ENCODE assay signal across 37 mouse cellular contexts in the genomic region with DNA sequence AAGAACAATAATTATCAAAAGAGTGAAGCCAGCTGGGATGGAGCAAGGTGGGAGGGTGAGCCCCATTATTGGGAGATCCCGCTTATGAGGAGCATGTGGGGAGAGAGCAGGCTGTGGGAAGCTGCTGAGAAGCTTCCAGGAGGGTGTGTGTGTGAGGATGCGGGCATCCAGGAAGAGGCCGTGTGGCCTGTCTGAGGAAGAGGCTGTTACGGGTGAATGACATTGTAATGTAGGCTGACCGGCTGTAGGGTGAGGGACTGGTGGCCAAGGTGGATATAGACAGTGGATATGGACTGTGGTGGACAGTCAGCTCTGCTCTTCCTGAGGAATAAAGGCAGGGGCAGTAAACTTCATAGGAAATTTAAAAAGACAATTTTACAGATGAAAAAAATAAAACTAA. TPM values are rescaled to one million over a fixed set of nuclear protein-coding genes. Genes with fewer than 3 reads are reported as not detected.
DNase-seq lines count a peak whose midpoint lies in the region; ATAC-seq and TF ChIP-seq lines count a peak whose summit lies in the region.
"Had no signal": no experiment of that assay in that cellular context is flagged by ENCODE, and none has a peak within 500 bp of the region (broad histone marks: within the 10 kb centered on the region; RNA-seq: fewer than 3 reads in every experiment).

No protein-coding gene starts in this region.

- no peak for TF ChIP-seq CTCF in kidney, postnatal 0 days (IDR thresholded peaks at IDR 0.05; ENCODE audit: low read depth)
- TF ChIP-seq CTCF in stomach, postnatal 0 days (IDR thresholded peaks at IDR 0.05; ENCODE audit: low read depth), result no peak

- intact Hi-C loops in heart, postnatal 10 days (cut with DNase I), result no loop called here

- no peak overlapping the region for H3K4me2 ChIP-seq in kidney, postnatal 0 days (ENCODE audit: low read length)
- H3K4me2 ChIP-seq in intestine, embryonic 16.5 days (ENCODE audit: low read depth, low read length), result no peak overlapping the region
- H3K4me2 ChIP-seq in stomach, postnatal 0 days (replicated peaks; ENCODE audit: low read depth), result no peak overlapping the region
- no peak overlapping the region for H3K4me2 ChIP-seq in midbrain, embryonic 14.5 days (ENCODE audit: low read length)
- H3K4me2 ChIP-seq: heart, embryonic 15.5 days; midbrain, embryonic 12.5 days had no signal

- no peak overlapping the region for H3K4me3 ChIP-seq in kidney, postnatal 0 days (replicated peaks; ENCODE audit: low read depth, low read length)
- no peak overlapping the region for H3K4me3 ChIP-seq in intestine, embryonic 16.5 days (ENCODE audit: low read length)
- H3K4me3 ChIP-seq in stomach, postnatal 0 days (ENCODE audit: low read depth, low read length), result no peak overlapping the region
- no peak overlapping the region for H3K4me3 ChIP-seq in midbrain, embryonic 14.5 days (replicated peaks; ENCODE audit: low read depth, low read length)
- H3K4me3 ChIP-seq: heart, embryonic 15.5 days; megakaryocyte, embryonic 14.5 days; midbrain, embryonic 12.5 days had no signal

- no peaks in the 10 kb centered on the region for H3K36me3 ChIP-seq in kidney, postnatal 0 days (ENCODE audit: insufficient read depth, low read length)
- H3K36me3 ChIP-seq in intestine, embryonic 16.5 days (ENCODE audit: control insufficient read depth, insufficient read depth, low read length), result no peaks in the 10 kb centered on the region
- H3K36me3 ChIP-seq in stomach, postnatal 0 days (ENCODE audit: control insufficient read depth, insufficient read depth, low read length), result no peaks in the 10 kb centered on the region
- no peaks in the 10 kb centered on the region for H3K36me3 ChIP-seq in midbrain, embryonic 14.5 days (ENCODE audit: control insufficient read depth, insufficient read depth, low read length)
- H3K36me3 ChIP-seq: heart, embryonic 15.5 days; midbrain, embryonic 12.5 days had no signal

- 0 out of 2 replicates have a peak, but pooled peaks have one; percentile 23 for ATAC-seq in kidney, postnatal 0 days (replicated peaks; ENCODE audit: low FRiP score, low read depth)
- no peak for ATAC-seq in intestine, embryonic 16.5 days
- ATAC-seq in stomach, postnatal 0 days (ENCODE audit: low FRiP score, low TSS enrichment), result no peak
- no peak for ATAC-seq in midbrain, embryonic 14.5 days (ENCODE audit: low FRiP score, low TSS enrichment)
- ATAC-seq: forebrain, postnatal 0 days; hindbrain, embryonic 16.5 days; Patski had no signal

- H3K4me1 ChIP-seq in kidney, postnatal 0 days (replicated peaks; ENCODE audit: insufficient read depth, low read length), result no peaks in the 10 kb centered on the region
- H3K4me1 ChIP-seq in intestine, embryonic 16.5 days (ENCODE audit: control insufficient read depth, insufficient read depth, low read length), result peaks cover 27% of the 10 kb centered on the region
- H3K4me1 ChIP-seq in stomach, postnatal 0 days (replicated peaks; ENCODE audit: control insufficient read depth, insufficient read depth), result no peaks in the 10 kb centered on the region
- H3K4me1 ChIP-seq in midbrain, embryonic 14.5 days (ENCODE audit: control insufficient read depth, insufficient read depth, low read length), result peaks cover 13% of the 10 kb centered on the region

- WGBS in kidney, postnatal 0 days, result 65% methylated on average over 5 of the region's 5 CpGs
- WGBS in intestine, embryonic 16.5 days, result 77% methylated on average over 5 of the region's 5 CpGs
- 78% methylated on average over 5 of the region's 5 CpGs for WGBS in stomach, postnatal 0 days
- 80% methylated on average over 5 of the region's 5 CpGs for WGBS in midbrain, embryonic 14.5 days

- TF ChIP-seq EP300 in stomach, postnatal 0 days (optimal IDR thresholded peaks at IDR 0.05), result no peak

- DNase-seq in heart, adult 11 months, result peak; percentile 83
- no peak for DNase-seq in heart, postnatal 10 days
- DNase-seq in kidney, postnatal 0 days (ENCODE audit: low spot score), result no peak
- no peak for DNase-seq in kidney, postnatal 36 days
- peak; percentile 13 for DNase-seq in stomach, postnatal 0 days (ENCODE audit: low spot score)
- DNase-seq in midbrain, embryonic 14.5 days, result no peak
- DNase-seq: adrenal gland, postnatal 10 days; cerebellum, adult 11 months; cerebellum, adult 9-10 months; cerebellum, postnatal 36 days; forebrain, postnatal 0 days; heart, postnatal 36 days; kidney, adult 11 months; liver; lung, postnatal 36 days; retina, postnatal 1 day; right cerebral cortex, postnatal 14 days; thymus, adult 2 months; thymus, postnatal 4 days had no signal

- H3K27ac ChIP-seq in kidney, postnatal 0 days, result no peak overlapping the region
- peak overlapping the region; percentile 97 for H3K27ac ChIP-seq in intestine, embryonic 16.5 days (ENCODE audit: low read length)
- H3K27ac ChIP-seq in stomach, postnatal 0 days (replicated peaks), result peak overlapping the region; percentile 79
- H3K27ac ChIP-seq in midbrain, embryonic 14.5 days (replicated peaks; ENCODE audit: low read depth, low read length), result no peak overlapping the region
- H3K27ac ChIP-seq: heart, embryonic 15.5 days; liver, embryonic 14.5 days; midbrain, embryonic 12.5 days had no signal

- no peaks in the 10 kb centered on the region for H3K9me3 ChIP-seq in kidney, postnatal 0 days (replicated peaks; ENCODE audit: low read length)
- H3K9me3 ChIP-seq in intestine, embryonic 16.5 days (ENCODE audit: control insufficient read depth, low read length), result no peaks in the 10 kb centered on the region
- no peaks in the 10 kb centered on the region for H3K9me3 ChIP-seq in stomach, postnatal 0 days (ENCODE audit: control insufficient read depth, low read length)
- H3K9me3 ChIP-seq in midbrain, embryonic 14.5 days (ENCODE audit: control insufficient read depth, low read length), result no peaks in the 10 kb centered on the region
- H3K9me3 ChIP-seq: heart, embryonic 15.5 days; megakaryocyte, embryonic 14.5 days; midbrain, embryonic 12.5 days had no signal

- no peak overlapping the region for H3K9ac ChIP-seq in kidney, postnatal 0 days (ENCODE audit: low read depth, low read length)
- H3K9ac ChIP-seq in intestine, embryonic 16.5 days (ENCODE audit: low read depth, low read length), result no peak overlapping the region
- H3K9ac ChIP-seq in stomach, postnatal 0 days (ENCODE audit: low read length), result no peak overlapping the region
- H3K9ac ChIP-seq in midbrain, embryonic 14.5 days (replicated peaks; ENCODE audit: low read length), result no peak overlapping the region
- H3K9ac ChIP-seq: forebrain, postnatal 0 days; heart, embryonic 15.5 days; liver, embryonic 14.5 days; midbrain, embryonic 12.5 days had no signal

- no peaks in the 10 kb centered on the region for H3K27me3 ChIP-seq in kidney, postnatal 0 days (ENCODE audit: insufficient read depth, low read length)
- no peaks in the 10 kb centered on the region for H3K27me3 ChIP-seq in intestine, embryonic 16.5 days (replicated peaks; ENCODE audit: control insufficient read depth, insufficient read depth, low read length)
- no peaks in the 10 kb centered on the region for H3K27me3 ChIP-seq in stomach, postnatal 0 days (ENCODE audit: control insufficient read depth, insufficient read depth, low read length)
- no peaks in the 10 kb centered on the region for H3K27me3 ChIP-seq in midbrain, embryonic 14.5 days (ENCODE audit: control insufficient read depth, insufficient read depth, low read length)
- H3K27me3 ChIP-seq: heart, embryonic 15.5 days; midbrain, embryonic 12.5 days; Patski had no signal

RNA-seq across cellular contexts. Expression of gene S100a6, which starts 12.8 kb away (rescaled TPM):
- total RNA-seq in heart, postnatal 10 days (2021), result 10 to 100 TPM; 81.8 to 85.3 TPM
- polyA plus RNA-seq in kidney, postnatal 0 days (2015; fragmentation: Nextera tagmentation; extraction: Ambion mirVana), result 395 and 525 TPM in 2 replicates
- polyA plus RNA-seq in intestine, embryonic 16.5 days (2015; fragmentation: Nextera tagmentation; extraction: Ambion mirVana), result 376 and 422 TPM in 2 replicates
- polyA plus RNA-seq in stomach, postnatal 0 days (2015; fragmentation: Nextera tagmentation; extraction: Ambion mirVana), result 3,650 and 3,685 TPM in 2 replicates
- 4.6 and 32.0 TPM in 2 replicates for polyA plus RNA-seq in midbrain, embryonic 14.5 days (2014; fragmentation: Nextera tagmentation; extraction: Ambion mirVana)

RNA-seq across cellular contexts. Expression of gene S100a5, which starts 17.2 kb away (rescaled TPM):
- total RNA-seq in heart, postnatal 10 days (2021), result not detected
- 0.77 and 1.4 TPM in 2 replicates for polyA plus RNA-seq in kidney, postnatal 0 days (2015; fragmentation: Nextera tagmentation; extraction: Ambion mirVana)
- polyA plus RNA-seq in intestine, embryonic 16.5 days (2015; fragmentation: Nextera tagmentation; extraction: Ambion mirVana), result 13.2 and 16.0 TPM in 2 replicates
- 9.6 and 10.5 TPM in 2 replicates for polyA plus RNA-seq in stomach, postnatal 0 days (2015; fragmentation: Nextera tagmentation; extraction: Ambion mirVana)
- not detected in 2 replicates for polyA plus RNA-seq in midbrain, embryonic 14.5 days (2014; fragmentation: Nextera tagmentation; extraction: Ambion mirVana)
- total RNA-seq: adrenal gland, postnatal 10 days; forebrain, postnatal 0 days; gastrocnemius, postnatal 4 days; heart, postnatal 36 days; left cerebral cortex, postnatal 10 days; MEL had no signal
- polyA plus RNA-seq: embryonic facial prominence, embryonic 11.5 days; forebrain, postnatal 0 days; heart, embryonic 15.5 days; hindbrain, embryonic 16.5 days; kidney, embryonic 14.5 days; large intestine, adult 2 months; limb, embryonic 11.5 days; liver, embryonic 14.5 days; lung, embryonic 16.5 days; midbrain, embryonic 12.5 days; neural tube, embryonic 14.5 days; Patski; small intestine, adult 2 months; thymus, adult 2 months had no signal

RNA-seq across cellular contexts. Expression of gene S100a4, which starts 21.9 kb away (rescaled TPM):
- total RNA-seq in heart, postnatal 10 days (2021), result 10 to 100 TPM; 10.3 to 11.7 TPM
- polyA plus RNA-seq in kidney, postnatal 0 days (2015; fragmentation: Nextera tagmentation; extraction: Ambion mirVana), result 11.5 and 18.3 TPM in 2 replicates
- 3.6 and 4.0 TPM in 2 replicates for polyA plus RNA-seq in intestine, embryonic 16.5 days (2015; fragmentation: Nextera tagmentation; extraction: Ambion mirVana)
- polyA plus RNA-seq in stomach, postnatal 0 days (2015; fragmentation: Nextera tagmentation; extraction: Ambion mirVana), result 12.1 and 17.4 TPM in 2 replicates
- polyA plus RNA-seq in midbrain, embryonic 14.5 days (2014; fragmentation: Nextera tagmentation; extraction: Ambion mirVana), result 1.5 TPM in 1 of 2 replicates, not detected in the other
- polyA plus RNA-seq: neural tube, embryonic 14.5 days had no signal

RNA-seq across cellular contexts. Expression of gene Gm42674, which starts 23.8 kb away (rescaled TPM):
- not detected for total RNA-seq in heart, postnatal 10 days (2021)
- not detected in 2 replicates for polyA plus RNA-seq in kidney, postnatal 0 days (2015; fragmentation: Nextera tagmentation; extraction: Ambion mirVana)
- polyA plus RNA-seq in intestine, embryonic 16.5 days (2015; fragmentation: Nextera tagmentation; extraction: Ambion mirVana), result not detected in 2 replicates
- polyA plus RNA-seq in stomach, postnatal 0 days (2015; fragmentation: Nextera tagmentation; extraction: Ambion mirVana), result not detected in 2 replicates
- polyA plus RNA-seq in midbrain, embryonic 14.5 days (2014; fragmentation: Nextera tagmentation; extraction: Ambion mirVana), result not detected in 2 replicates
- total RNA-seq: adrenal gland, postnatal 10 days; forebrain, postnatal 0 days; gastrocnemius, adult 8-10 months; gastrocnemius, postnatal 4 days; heart, postnatal 36 days; left cerebral cortex, postnatal 10 days; MEL had no signal
- polyA plus RNA-seq: embryonic facial prominence, embryonic 11.5 days; forebrain, postnatal 0 days; heart, embryonic 15.5 days; kidney, embryonic 14.5 days; large intestine, adult 2 months; limb, embryonic 11.5 days; liver, embryonic 14.5 days; lung, embryonic 16.5 days; midbrain, embryonic 12.5 days; neural tube, embryonic 14.5 days; Patski; small intestine, adult 2 months; thymus, adult 2 months had no signal

RNA-seq across cellular contexts. Expression of gene S100a7a, which starts 28.3 kb away (rescaled TPM):
- under 1 TPM in 1 of 2 experiments, not detected in 1; 0.20 TPM for total RNA-seq in heart, postnatal 10 days (2021)
- 0.14 TPM in 1 of 2 replicates, not detected in the other for polyA plus RNA-seq in kidney, postnatal 0 days (2015; fragmentation: Nextera tagmentation; extraction: Ambion mirVana)
- 0.17 and 0.42 TPM in 2 replicates for polyA plus RNA-seq in intestine, embryonic 16.5 days (2015; fragmentation: Nextera tagmentation; extraction: Ambion mirVana)
- polyA plus RNA-seq in stomach, postnatal 0 days (2015; fragmentation: Nextera tagmentation; extraction: Ambion mirVana), result 24.5 and 27.3 TPM in 2 replicates
- not detected in 2 replicates for polyA plus RNA-seq in midbrain, embryonic 14.5 days (2014; fragmentation: Nextera tagmentation; extraction: Ambion mirVana)
- total RNA-seq: gastrocnemius, adult 8-10 months; MEL had no signal
- polyA plus RNA-seq: embryonic facial prominence, embryonic 11.5 days; forebrain, postnatal 0 days; heart, embryonic 15.5 days; kidney, embryonic 14.5 days; limb, embryonic 11.5 days; liver, embryonic 14.5 days; neural tube, embryonic 14.5 days had no signal

Comparison
In these comparisons a context has a peak if more than half of its experiments do, and no peak if none do; other contexts are left out.
1. DNase-seq: peak in heart, adult 11 months (single experiment) and stomach, postnatal 0 days (single experiment); none in heart, postnatal 10 days (0 of 2), kidney, postnatal 0 days (single experiment), kidney, postnatal 36 days (0 of 2) and midbrain, embryonic 14.5 days (single experiment).
2. H3K27ac ChIP-seq: peak in intestine, embryonic 16.5 days (single experiment) and stomach, postnatal 0 days (single experiment); none in kidney, postnatal 0 days (single experiment) and midbrain, embryonic 14.5 days (single experiment).
3. RNA of gene S100a6, which starts 12.8 kb away (polyA plus RNA-seq): 3,650 to 3,685 TPM in stomach, postnatal 0 days, 395 to 525 TPM in kidney, postnatal 0 days and 376 to 422 TPM in intestine, embryonic 16.5 days; 4.6 to 32.0 TPM in midbrain, embryonic 14.5 days; every median in the first group is over 10 times any median in the second.